Mouse (Mus musculus) forebrain, postnatal 0 days (tissue): ENCODE data around the gene Shisa2. TPM values are rescaled to one million over a fixed set of nuclear protein-coding genes. Genes with fewer than 3 reads are reported as not detected.

Source experiments
- ATAC-seq: fragments of 200-750 bp; cut with Nextera tagmentation; 2 replicates; pipeline ENCODE4 v1.8.0; 2017; ENCODE audit warnings: mild to moderate bottlenecking, moderate library complexity
- DNase-seq: peaks from one replicate; pipeline ENCODE4 v3.0.0-alpha.2; 2015
- H3K27ac ChIP-seq: fragments of 300-500 bp; sonication (generic); 2 replicates; pipeline ENCODE4 v1.5.1; 2014; ENCODE audit warnings: low read depth, mild to moderate bottlenecking, antibody characterized with exemption, low read length, moderate library complexity, mixed read lengths
- H3K27me3 ChIP-seq: fragments of 300-500 bp; sonication (generic); 2 replicates; pipeline ENCODE4 v1.6.1; 2014; ENCODE audit warnings: mild to moderate bottlenecking, low read length, mixed read lengths; ENCODE audit not compliant: insufficient read depth
- H3K36me3 ChIP-seq: fragments of 300-500 bp; sonication (generic); 2 replicates; pipeline ENCODE4 v1.6.1; 2014; ENCODE audit warnings: mild to moderate bottlenecking, moderate library complexity; ENCODE audit not compliant: insufficient read depth
- H3K4me1 ChIP-seq: fragments of 300-500 bp; sonication (generic); 2 replicates; pipeline ENCODE4 v1.6.1; 2014; ENCODE audit warnings: antibody characterized with exemption; ENCODE audit not compliant: insufficient read depth
- H3K4me2 ChIP-seq: fragments of 300-500 bp; sonication (generic); 2 replicates; pipeline ENCODE4 v1.6.1; 2014; ENCODE audit warnings: low read depth, mild to moderate bottlenecking, moderate library complexity
- H3K4me3 ChIP-seq: fragments of 300-500 bp; sonication (generic); 2 replicates; pipeline ENCODE4 v1.5.1; 2014; ENCODE audit warnings: low read depth, low read length, mixed read lengths
- H3K9ac ChIP-seq: fragments of 300-500 bp; sonication (generic); 2 replicates; pipeline ENCODE4 v1.6.1; 2014; ENCODE audit warnings: mild to moderate bottlenecking
- H3K9me3 ChIP-seq: fragments of 300-500 bp; sonication (generic); 2 replicates; pipeline ENCODE4 v1.6.1; 2016; ENCODE audit warnings: low read length
- CTCF ChIP-seq: sonication (generic); IDR thresholded peaks from 2 replicates; pipeline ENCODE4 v1.5.1; 2016; ENCODE audit warnings: antibody characterized with exemption, control low read depth, low read depth
- WGBS: fragments of 180-500 bp; shearing (Covaris S2); extraction: QIAGEN DNeasy Blood & Tissue Kit; methylation state at CpG from one replicate; pipeline ENCODE4 v1.1.7; 2014; 5-methylcytosine and 5-hydroxymethylcytosine counted together
- polyA plus RNA-seq: library from polyadenylated mRNA; unstranded; fragments of >200 nt; fragmentation: Nextera tagmentation; extraction: Ambion mirVana; gene quantifications from 2 replicates; pipeline ENCODE4 v1.2.1, GENCODE M21; 2015
- total RNA-seq: library from RNA; depleted of rRNA; stranded (reverse); fragments of >200 nt; gene quantifications from 2 replicates; pipeline ENCODE4 v1.2.3, GENCODE M21; 2014

Gene Shisa2
- total and polyA plus RNA-seq, 2 experiments from 2014 or later, result 5.2 to 12.6 TPM

DNA sequence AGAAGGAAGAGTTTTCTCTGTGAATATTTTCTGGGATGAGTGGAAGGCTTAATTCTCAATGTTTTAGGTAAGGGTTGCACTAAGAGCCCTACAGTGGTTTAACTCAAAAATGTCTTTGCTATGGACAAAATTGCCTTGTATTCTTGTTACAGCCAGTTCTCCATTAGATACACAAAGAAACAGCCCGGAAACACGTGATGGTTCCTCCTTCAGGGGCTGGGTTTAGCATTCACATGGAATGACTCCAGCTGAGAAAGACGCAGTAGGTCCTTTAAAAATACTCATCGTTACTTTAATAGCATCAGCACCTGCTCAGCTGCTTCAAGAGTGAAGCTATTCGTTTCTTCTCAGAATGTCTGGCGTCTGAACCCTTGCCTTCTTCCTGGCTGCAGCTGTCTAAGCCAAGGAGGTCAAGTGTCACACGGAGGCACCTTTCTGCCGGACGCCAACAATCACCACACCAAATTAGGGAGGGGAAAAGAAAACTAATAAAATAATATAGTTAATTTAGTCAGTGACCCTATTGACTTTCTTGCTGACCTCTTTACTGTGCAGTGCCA lies 702 bp upstream of the Shisa2 start:
- Histone ChIP-seq H3K27me3 (no peaks in the 10 kb centered on the region), H3K27ac (no peak overlapping the region), H3K4me2 (peak overlapping the region; percentile 82; the same call in 1 of the 2 replicates), H3K9me3 (no peaks in the 10 kb centered on the region), H3K36me3 (no peaks in the 10 kb centered on the region), H3K9ac (no peak overlapping the region), H3K4me1 (peaks cover 8% of the 10 kb centered on the region; the same call in 1 of the 2 replicates), H3K4me3 (no peak overlapping the region)
- WGBS, result 19% methylated on average over 9 of the region's 9 CpGs
- ATAC-seq, result no peak
- no peak for DNase-seq
- no peak for TF ChIP-seq CTCF

DNA sequence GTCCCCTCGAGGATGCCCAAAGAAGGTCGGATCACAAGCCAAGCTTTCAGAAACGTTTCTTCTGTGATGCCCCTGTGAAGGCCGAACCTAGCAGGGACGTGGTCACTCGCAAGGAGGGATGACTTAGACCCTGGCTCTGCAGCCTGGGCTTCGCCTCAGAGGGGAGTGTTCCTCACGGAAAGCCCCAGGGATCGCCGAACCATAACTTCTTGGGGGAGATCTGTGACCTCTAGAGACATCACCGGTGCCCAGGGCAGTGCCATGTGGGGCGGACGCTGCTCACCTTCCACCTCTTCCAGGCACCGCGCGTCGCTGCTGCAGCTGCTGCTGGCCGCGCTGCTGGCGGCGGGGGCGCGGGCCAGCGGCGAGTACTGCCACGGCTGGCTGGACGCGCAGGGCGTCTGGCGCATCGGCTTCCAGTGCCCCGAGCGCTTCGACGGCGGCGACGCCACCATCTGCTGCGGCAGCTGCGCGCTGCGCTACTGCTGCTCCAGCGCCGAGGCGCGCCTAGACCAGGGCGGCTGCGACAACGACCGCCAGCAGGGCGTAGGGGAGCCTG lies 777 bp downstream of the Shisa2 start:
- TF ChIP-seq CTCF, result no peak
- peak overlapping the region; percentile 67 for H3K4me3 ChIP-seq
- ATAC-seq (peak; percentile 56), DNase-seq (peak; percentile 64)
- peak overlapping the region; percentile 58 for H3K9ac ChIP-seq
- H3K27ac ChIP-seq, result peak overlapping the region; percentile 76
- H3K27me3 ChIP-seq, result no peaks in the 10 kb centered on the region
- WGBS, result under 1% methylated on average over 51 of the region's 51 CpGs
- H3K36me3 ChIP-seq, result no peaks in the 10 kb centered on the region
- H3K4me1 ChIP-seq, result peaks cover 8% of the 10 kb centered on the region; the same call in 1 of the 2 replicates
- peak overlapping the region; percentile 82 for H3K4me2 ChIP-seq
- H3K9me3 ChIP-seq, result no peaks in the 10 kb centered on the region

DNA sequence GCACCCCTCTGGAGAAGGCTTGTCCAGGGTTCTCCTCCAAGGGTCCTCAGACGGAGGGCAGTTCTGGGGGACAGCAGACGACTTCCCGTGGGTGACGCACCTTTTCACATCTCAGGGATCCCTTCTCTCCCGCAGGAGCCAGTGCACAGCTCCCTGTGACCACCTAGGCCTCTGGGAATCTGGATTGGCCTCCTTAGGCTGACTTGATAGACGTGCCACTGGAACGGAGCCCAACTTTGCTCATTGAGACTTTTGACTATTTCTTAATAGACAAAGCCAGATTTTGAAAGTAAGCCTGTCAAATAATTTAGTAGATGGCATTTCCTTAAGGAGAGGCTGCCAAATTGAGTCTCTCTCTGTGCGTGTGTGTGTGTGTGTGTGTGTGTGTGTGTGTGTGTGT lies 1.6 kb downstream of the Shisa2 start:
- no peaks in the 10 kb centered on the region for H3K9me3 ChIP-seq
- H3K4me3 ChIP-seq, result peak overlapping the region; percentile 67
- no peak for TF ChIP-seq CTCF
- H3K4me1 ChIP-seq, result peaks cover 8% of the 10 kb centered on the region; the same call in 1 of the 2 replicates
- 11% methylated on average over 8 of the region's 8 CpGs for WGBS
- H3K9ac ChIP-seq, result peak overlapping the region; percentile 58; the same call in 1 of the 2 replicates
- peak; percentile 3; the same call in 1 of the 2 replicates for ATAC-seq
- DNase-seq, result peak; percentile 72
- peak overlapping the region; percentile 82 for H3K4me2 ChIP-seq
- H3K27me3 ChIP-seq, result no peaks in the 10 kb centered on the region
- peak overlapping the region; percentile 57; the same call in 1 of the 2 replicates for H3K27ac ChIP-seq
- H3K36me3 ChIP-seq, result no peaks in the 10 kb centered on the region

DNA sequence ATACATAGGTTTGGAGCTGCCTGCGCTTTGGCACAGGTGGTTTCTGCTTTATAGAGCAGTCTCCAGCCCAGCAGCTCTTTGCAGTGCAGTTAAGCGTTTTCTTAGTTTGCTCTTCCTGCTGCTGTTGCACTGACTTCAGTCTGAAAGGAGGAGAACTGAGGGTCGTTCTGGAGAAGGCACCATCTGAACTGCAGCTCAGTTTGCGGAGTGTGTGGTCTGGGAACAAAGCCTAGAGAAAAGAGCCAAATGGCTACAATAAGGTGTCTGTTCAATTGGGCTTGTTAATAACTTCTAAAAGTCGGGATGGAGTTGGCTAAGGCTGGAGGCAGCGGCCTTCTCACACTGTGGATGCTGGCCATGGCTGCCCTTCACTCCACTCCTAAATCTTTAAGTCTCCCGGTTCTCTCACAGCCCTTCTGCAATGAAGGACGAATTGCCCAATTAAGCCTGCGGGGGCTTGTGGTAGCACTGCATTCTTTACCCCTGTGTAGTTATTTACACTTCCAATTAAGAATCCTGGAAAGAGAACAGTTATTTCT lies 2.1 kb downstream of the Shisa2 start:
- 10% methylated on average over 9 of the region's 9 CpGs for WGBS
- TF ChIP-seq CTCF, result no peak
- DNase-seq (peak; percentile 58), ATAC-seq (peak; percentile 12; the same call in 1 of the 2 replicates)
- Histone ChIP-seq H3K27me3 (no peaks in the 10 kb centered on the region), H3K36me3 (no peaks in the 10 kb centered on the region), H3K4me1 (peaks cover 8% of the 10 kb centered on the region; the same call in 1 of the 2 replicates), H3K4me2 (peak overlapping the region; percentile 82), H3K4me3 (peak overlapping the region; percentile 67), H3K9me3 (no peaks in the 10 kb centered on the region), H3K9ac (no peak overlapping the region), H3K27ac (no peak overlapping the region)

DNA sequence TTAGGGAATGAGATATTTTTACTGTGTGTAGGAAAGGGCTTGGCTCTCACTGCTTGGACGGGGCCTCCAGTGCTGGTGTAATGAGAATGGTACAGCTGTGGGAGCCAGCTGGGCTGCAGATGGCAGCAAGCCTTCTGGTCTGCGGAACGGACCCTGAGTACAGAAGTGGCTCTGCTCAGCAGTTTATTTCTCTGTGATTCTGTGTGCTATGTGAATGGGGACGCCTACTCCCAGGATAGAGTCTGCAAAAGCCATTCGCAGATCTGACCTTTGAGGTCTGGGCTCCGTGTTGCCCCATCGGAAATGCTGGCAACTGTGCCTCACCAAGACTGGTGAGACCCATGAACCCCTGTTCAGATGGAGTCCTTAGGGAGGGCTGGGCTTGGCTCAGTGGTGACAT lies 2.7 kb downstream of the Shisa2 start:
- Histone ChIP-seq H3K9ac (no peak overlapping the region), H3K9me3 (no peaks in the 10 kb centered on the region), H3K27me3 (no peaks in the 10 kb centered on the region), H3K36me3 (no peaks in the 10 kb centered on the region), H3K4me1 (peaks cover 8% of the 10 kb centered on the region; the same call in 1 of the 2 replicates), H3K27ac (no peak overlapping the region), H3K4me3 (peak overlapping the region; percentile 67), H3K4me2 (peak overlapping the region; percentile 82)
- TF ChIP-seq CTCF, result no peak; the same call in 1 of the 2 replicates
- peak; percentile 60 for DNase-seq
- ATAC-seq, result peak; percentile 56
- 7% methylated on average over 7 of the region's 7 CpGs for WGBS

DNA sequence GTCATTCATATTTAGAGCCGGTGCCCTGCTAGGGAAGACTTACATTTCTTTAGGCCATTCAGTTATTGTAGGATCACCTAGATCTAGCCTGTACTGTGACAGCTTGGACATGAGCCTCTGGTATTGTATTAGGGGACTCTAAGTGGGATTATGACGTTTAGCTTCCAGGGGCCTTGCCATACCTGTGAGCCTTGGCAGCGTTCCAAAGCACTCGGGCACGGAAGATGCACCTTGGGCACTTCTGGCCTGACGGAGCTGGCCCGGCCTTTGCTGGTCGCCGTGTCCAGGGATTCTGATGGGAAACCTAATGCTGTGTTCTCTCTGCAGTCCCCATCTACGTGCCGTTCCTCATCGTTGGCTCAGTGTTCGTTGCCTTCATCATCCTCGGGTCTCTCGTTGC lies 4.2 kb downstream of the Shisa2 start:
- Histone ChIP-seq H3K4me3 (no peak overlapping the region), H3K27ac (no peak overlapping the region), H3K9ac (no peak overlapping the region), H3K4me2 (no peak overlapping the region; the same call in 1 of the 2 replicates), H3K4me1 (peaks cover 8% of the 10 kb centered on the region; the same call in 1 of the 2 replicates), H3K36me3 (no peaks in the 10 kb centered on the region), H3K9me3 (no peaks in the 10 kb centered on the region), H3K27me3 (no peaks in the 10 kb centered on the region)
- DNase-seq (no peak), ATAC-seq (no peak)
- 67% methylated on average over 15 of the region's 15 CpGs for WGBS
- no peak for TF ChIP-seq CTCF

DNA sequence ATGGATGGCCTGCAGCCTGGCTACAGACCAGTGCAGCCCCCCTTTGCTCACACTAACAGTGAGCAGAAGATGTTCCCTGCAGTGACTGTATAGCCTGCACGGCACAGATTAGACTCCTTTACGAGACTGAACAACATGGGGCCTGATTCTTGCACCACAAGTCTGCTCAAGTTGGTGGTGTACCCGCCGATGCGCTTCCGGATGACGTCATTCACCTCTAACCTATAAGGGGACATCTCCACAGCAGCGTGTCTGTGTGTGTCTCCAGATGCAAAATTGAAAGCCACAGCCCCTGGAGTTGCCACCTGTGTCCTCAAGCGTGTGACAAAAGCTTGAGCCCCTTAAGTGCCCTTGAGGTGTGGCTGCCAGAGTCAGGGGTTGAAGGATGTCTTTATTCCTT lies 5.0 kb downstream of the Shisa2 start:
- WGBS, result 80% methylated on average over 9 of the region's 9 CpGs
- Histone ChIP-seq H3K27ac (no peak overlapping the region), H3K9me3 (no peaks in the 10 kb centered on the region), H3K36me3 (no peaks in the 10 kb centered on the region), H3K9ac (no peak overlapping the region), H3K4me1 (peaks cover 8% of the 10 kb centered on the region; the same call in 1 of the 2 replicates), H3K27me3 (no peaks in the 10 kb centered on the region), H3K4me3 (no peak overlapping the region), H3K4me2 (no peak overlapping the region)
- no peak for ATAC-seq
- DNase-seq, result no peak
- TF ChIP-seq CTCF, result no peak
